Mouse (Mus musculus) urinary bladder, postnatal 4 days (tissue): Measurements from ENCODE around the gene Fam131a.

Experiments
- DNase-seq, 2 experiments: peaks; one replicate each; pipeline ENCODE4 v3.0.0; 2021 to 2022; ENCODE audit warnings: low spot score in 2 of 2

Fam131a gene

GRCm38 (mm10) chr16:20715976-20716840 is 23.2 kb downstream of the Fam131a start:
- DNase-seq: peak; percentile 75 to 82

- DNase-seq: no peak
These were observed 23.8 kb downstream of the Fam131a start for GRCm38 (mm10) chr16:20716841-20717180.

DNA sequence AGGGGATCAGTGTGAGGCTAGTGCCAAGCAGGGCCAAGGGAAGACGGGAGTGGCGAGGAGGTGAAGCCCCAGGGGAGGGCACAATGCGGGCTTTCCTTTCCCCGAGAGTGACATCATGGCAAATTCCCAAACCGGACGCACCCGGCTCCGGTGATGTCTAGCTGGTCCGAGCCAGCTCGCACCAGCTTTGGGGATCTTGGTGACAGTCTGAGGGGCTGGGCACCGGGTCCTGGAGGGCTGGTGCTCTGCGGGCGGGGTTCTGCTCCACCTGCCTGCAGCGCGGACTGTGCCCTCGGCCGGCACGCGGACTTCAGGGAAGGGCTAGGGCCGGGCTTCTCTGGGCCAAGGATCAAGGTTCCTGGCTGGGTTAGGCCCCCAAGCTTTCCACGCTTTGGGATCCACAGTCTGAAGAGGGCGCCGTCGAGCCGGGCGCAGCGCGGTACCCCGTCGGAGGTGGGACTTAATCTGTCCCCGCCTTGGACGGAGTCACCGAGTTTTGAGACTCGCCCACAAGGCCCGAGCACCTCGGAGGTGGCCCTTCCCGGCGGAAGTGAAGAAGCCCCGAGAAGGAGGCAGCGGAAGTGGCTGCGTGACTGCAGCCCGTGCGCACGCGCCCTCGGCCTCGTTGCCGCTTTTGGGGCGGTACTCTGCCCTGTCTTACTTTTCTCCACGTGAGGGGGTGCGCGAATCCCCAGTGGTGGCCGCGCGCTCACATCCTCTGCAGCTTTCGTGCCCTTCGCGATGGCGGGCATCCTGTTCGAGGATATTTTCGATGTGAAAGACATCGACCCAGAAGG is 24.3 kb downstream of the Fam131a start, which contains the start of the genes Polr2h and Clcn2:
Polr2h (plus strand) TSS at position 485 of the 797 bp plus-strand sequence.
Clcn2 (minus strand) TSS at position 566 of the 797 bp plus-strand sequence.
- peak; percentile 97 for DNase-seq

GRCm38 (mm10) chr16:20717978-20718670 is 25.1 kb downstream of the Fam131a start:
- DNase-seq: no peak

DNA sequence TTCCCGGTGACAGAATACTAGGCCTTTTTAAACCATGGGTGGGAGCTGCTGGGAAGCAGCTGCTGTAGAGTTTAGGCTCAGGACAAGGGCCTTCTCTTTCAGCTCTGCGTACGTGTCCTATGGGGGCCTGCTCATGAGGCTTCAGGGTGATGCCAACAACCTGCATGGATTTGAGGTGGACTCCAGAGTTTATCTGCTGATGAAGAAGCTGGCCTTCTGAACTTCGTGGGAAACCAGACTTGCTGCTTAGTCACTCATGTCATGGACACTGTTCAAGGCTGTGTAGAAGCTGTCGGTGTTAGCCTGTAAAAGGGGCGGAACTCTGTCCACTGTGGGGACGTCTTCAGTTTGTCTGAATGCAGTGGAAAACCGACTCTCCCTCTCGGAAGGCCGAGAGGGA is 28.8 kb downstream of the Fam131a start:
- no peak for DNase-seq

DNA sequence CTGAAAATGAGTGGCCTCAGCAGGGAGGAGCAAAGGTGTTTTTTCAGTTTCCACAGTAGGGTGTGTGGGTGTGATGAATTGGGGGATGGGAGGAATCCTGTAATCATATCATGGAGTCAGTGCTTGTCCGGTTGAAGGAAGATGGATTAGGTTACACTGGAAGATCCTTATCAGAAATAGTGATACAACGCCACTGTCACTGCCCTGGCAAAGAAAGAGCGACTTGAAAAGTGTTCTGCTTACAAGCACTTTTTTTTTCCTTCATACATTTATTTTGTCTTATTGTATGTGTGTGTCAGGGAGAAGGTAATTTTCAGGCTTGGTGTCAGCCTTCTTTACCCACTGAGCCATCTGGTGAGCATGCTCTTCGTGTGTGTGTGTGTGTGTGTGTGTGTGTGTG is 29.7 kb downstream of the Fam131a start:
- no peak for DNase-seq

DNA sequence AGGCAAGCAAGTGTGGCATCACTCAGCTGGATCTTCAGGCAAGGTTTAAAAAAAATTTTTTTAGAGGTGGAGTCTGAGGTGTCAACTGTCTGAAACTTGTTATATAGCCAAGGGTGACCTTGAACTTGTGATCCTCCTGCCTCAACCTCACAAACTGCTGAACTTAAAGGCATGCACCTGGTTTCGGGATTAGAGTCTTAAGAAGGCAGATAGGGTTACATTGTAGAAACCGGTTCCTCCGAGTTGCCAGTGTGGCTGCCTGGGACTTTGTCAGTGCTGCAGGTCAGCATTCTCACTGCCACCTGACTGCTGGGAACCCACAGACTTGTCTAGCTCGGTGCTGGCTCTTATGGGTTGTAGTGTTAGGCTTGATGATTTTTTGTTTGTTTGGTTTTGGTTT is 30.2 kb downstream of the Fam131a start:
- no peak for DNase-seq

GRCm38 (mm10) chr16:20724338-20724748 is 31.3 kb downstream of the Fam131a start:
- peak; percentile 70 to 76 for DNase-seq

- DNase-seq: no peak
These were observed 32.3 kb downstream of the Fam131a start for GRCm38 (mm10) chr16:20725321-20725720.

GRCm38 (mm10) chr16:20725750-20726149 is 32.7 kb downstream of the Fam131a start:
- no peak for DNase-seq

DNA sequence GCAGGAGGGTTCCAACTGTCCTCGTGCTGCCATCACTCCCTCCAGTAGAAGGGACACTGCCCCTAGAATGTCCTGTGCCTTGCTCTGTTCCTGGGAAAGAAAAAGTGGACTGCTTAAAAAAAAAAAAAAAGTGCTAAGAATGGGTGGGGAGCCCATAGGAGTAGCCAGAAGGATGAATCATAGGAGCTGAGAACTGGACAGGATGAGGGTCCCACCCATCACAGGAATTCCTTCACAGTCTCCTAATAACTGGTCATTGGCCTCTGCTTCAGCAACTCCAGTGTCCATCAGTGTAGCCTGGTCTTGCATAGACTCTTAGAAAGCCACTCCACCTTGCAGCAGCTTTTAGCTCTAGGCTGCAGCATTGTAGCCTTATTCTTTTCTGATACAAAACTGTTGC is 33.3 kb downstream of the Fam131a start:
- no peak for DNase-seq

DNA sequence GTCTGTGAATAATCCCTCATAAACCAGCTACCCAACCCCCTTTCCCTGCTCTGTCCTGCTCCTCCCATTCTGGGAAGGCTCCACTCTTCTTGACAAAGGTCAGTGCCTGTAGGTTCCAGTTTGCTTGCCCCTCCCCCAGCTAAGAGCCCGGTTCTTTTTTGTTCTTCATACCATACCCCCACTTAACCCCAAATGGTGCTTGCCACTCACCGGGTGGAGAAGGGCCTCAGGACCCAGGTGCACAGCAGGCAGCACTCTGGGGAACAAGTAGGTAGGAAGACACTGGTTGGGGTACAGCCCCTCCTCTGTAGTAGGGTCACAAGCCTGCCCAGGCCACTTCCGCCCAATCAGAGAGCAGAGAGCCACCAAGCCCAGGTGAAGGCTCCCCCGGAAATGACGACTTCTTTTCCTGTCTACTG is 37.3 kb downstream of the Fam131a start:
- no peak for DNase-seq

- no peak for DNase-seq
These were observed 38.6 kb downstream of the Fam131a start for GRCm38 (mm10) chr16:20731688-20732087.

DNA sequence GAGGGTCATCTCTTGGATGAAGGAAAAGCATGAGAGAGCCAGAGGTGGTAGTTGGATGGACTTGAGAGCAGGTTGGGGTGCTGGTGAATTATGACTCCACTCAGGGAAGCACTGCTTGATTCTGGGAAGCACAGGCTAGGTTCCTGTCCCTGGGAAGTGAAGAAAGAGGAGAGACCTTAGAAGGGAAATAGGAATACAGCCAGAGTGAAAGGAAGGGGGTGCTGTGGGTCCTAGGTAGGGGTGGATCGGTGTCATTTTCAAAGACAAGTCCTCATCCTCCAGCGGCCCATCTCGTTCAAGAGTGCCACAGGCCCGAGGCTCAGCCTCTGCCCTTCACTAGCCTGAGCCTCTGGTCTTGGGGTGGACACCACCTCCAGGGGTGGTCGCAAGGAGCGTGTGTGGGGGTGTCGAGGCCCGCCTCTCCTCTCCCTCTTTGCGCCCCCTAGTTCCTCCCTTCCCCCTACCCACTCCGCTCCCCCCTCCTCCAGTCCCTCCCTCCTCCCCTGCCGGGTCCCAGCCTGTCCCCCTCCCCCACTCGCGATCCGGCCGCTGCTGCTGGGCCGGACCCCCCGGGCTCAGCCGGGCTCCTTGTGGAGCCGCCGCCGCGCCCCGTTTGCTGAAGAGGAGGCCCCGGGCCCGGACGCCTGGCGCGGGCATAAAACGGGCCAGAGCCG is 39.3 kb downstream of the Fam131a start:
- DNase-seq: no peak

- DNase-seq: peak; percentile 74 to 81
These were observed 40.1 kb downstream of the Fam131a start, which contains the start of gene Chrd for GRCm38 (mm10) chr16:20732925-20733730. Chrd (plus strand) TSS chr16:20733127.

DNA sequence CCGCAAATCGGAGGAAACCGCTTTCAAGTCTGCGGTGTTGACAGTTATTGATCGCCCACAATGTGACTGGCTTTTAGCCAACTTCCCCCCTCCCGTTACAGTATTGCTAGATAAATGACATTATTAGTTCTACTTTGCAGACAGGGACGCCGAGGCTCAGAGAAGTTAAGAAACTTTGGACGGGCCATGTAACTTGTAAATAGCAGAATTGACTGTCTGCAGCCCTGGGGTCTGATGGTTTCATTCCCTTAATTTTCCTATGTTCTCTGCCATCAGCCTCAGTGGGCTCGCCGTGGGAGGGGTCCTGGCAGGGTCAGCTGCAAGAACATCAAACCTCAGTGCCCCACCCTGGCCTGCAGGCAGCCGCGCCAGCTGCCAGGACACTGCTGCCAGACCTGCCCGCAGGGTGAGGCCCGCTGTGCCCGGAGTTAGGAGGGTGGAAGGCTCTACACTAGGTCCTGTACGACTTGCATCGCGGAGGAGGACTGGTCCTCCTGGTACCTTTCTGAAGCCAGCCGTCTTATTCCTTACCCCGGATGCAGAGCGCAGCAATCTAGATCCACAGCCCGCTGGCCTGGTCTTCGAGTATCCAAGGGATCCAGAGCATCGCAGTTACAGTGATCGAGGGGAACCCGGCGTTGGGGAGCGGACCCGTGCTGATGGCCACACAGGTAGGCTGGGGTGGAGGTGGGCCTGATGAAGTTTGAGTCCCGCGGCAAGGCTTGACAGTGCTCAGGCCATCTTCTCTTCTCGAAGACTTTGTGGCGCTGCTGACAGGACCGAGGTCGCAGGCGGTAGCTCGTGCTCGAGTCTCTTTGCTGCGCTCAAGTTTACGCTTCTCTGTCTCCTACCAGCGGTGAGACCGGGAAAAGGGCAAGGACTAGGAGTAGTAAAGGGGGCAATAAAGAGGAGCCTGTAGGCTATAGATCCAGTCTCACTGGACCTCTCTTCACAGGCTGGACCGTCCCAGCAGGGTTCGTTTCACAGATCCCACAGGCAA is 41.0 kb downstream of the Fam131a start, which contains the start of gene Thpo:
Thpo (minus strand) TSS at position 781 of the 1,000 bp plus-strand sequence.
- DNase-seq: no peak

DNA sequence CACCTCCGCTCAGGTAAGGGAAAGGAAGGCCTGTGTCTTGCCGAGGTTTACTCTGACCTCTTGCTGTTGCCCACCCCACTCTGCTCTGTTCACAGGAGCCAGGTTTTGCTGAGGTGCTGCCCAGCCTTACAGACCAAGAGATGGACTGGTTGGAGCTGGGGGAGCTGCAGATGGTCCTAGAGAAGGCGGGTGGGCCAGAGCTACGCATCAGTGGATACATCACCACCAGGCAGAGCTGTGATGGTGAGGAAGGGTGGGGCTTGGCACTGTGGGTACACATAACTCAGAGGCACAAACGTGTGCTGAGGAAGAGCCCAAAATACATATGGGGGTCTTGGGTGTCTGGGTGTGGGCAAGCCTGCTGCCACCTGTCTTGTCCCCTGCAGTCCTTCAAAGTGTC is 42.6 kb downstream of the Fam131a start:
- DNase-seq: no peak

GRCm38 (mm10) chr16:20736168-20736567 is 43.1 kb downstream of the Fam131a start:
- no peak for DNase-seq

GRCm38 (mm10) chr16:20736823-20737222 is 43.8 kb downstream of the Fam131a start:
- DNase-seq: no peak
